Mouse (Mus musculus): ENCODE measurements around the gene Polr3h. TPM values are rescaled to one million over a fixed set of nuclear protein-coding genes. Genes with fewer than 3 reads are reported as not detected.

Gene Polr3h
- total and polyA plus RNA-seq, 2 experiments from 2014 or later: 49.5 to 77.0 TPM

GRCm38 (mm10) chr15:81869985-81870384 lies 56.1 kb downstream of the Polr3h start:
- H3K36me3 ChIP-seq (ENCODE audit: insufficient read depth, low read length): peaks cover 48% of the 10 kb centered on the region
- DNase-seq (ENCODE audit: low spot score) (no peak), ATAC-seq (ENCODE audit: low FRiP score) (no peak)
- no peak overlapping the region for H3K27ac ChIP-seq (ENCODE audit: low read depth, low read length)
- no peaks in the 10 kb centered on the region for H3K9me3 ChIP-seq (ENCODE audit: low read length)
- no peaks in the 10 kb centered on the region for H3K27me3 ChIP-seq (ENCODE audit: insufficient read depth, low read length)
- 97% methylated on average over 5 of the region's 5 CpGs for WGBS
- no peak overlapping the region for H3K4me3 ChIP-seq (ENCODE audit: low read depth, low read length)
- no peaks in the 10 kb centered on the region for H3K4me1 ChIP-seq (ENCODE audit: insufficient read depth, low read length)
- H3K9ac ChIP-seq (replicated peaks; ENCODE audit: low read length, poor library complexity, severe bottlenecking): no peak overlapping the region
- no peak for TF ChIP-seq CTCF (IDR thresholded peaks at IDR 0.05)
- H3K4me2 ChIP-seq (ENCODE audit: low read depth, low read length, poor library complexity, severe bottlenecking): no peak overlapping the region

- Histone ChIP-seq H3K9ac (replicated peaks; ENCODE audit: low read length, poor library complexity, severe bottlenecking) (no peak overlapping the region), H3K4me1 (ENCODE audit: insufficient read depth, low read length) (peaks cover 4% of the 10 kb centered on the region; the same call in 1 of the 2 replicates), H3K9me3 (ENCODE audit: low read length) (no peaks in the 10 kb centered on the region), H3K4me2 (ENCODE audit: low read depth, low read length, poor library complexity, severe bottlenecking) (no peak overlapping the region), H3K27ac (ENCODE audit: low read depth, low read length) (no peak overlapping the region), H3K36me3 (ENCODE audit: insufficient read depth, low read length) (peaks cover 37% of the 10 kb centered on the region), H3K27me3 (ENCODE audit: insufficient read depth, low read length) (no peaks in the 10 kb centered on the region), H3K4me3 (ENCODE audit: low read depth, low read length) (no peak overlapping the region)
- DNase-seq (ENCODE audit: low spot score) (no peak), ATAC-seq (ENCODE audit: low FRiP score) (no peak)
- 95% methylated on average over 7 of the region's 7 CpGs for WGBS
- TF ChIP-seq CTCF (IDR thresholded peaks at IDR 0.05): no peak
Observed at GRCm38 (mm10) chr15:81864238-81864637, 61.8 kb downstream of the Polr3h start.

GRCm38 (mm10) chr15:81860471-81861135 lies 65.4 kb downstream of the Polr3h start:
- peak; percentile 44 for DNase-seq (ENCODE audit: low spot score)
- Histone ChIP-seq H3K27me3 (ENCODE audit: insufficient read depth, low read length) (no peaks in the 10 kb centered on the region), H3K27ac (ENCODE audit: low read depth, low read length) (peak overlapping the region; percentile 91), H3K4me3 (ENCODE audit: low read depth, low read length) (peak overlapping the region; percentile 51; the same call in 1 of the 2 replicates), H3K9ac (replicated peaks; ENCODE audit: low read length, poor library complexity, severe bottlenecking) (0 out of 2 replicates have a peak overlapping the region, but pooled peaks have one; percentile 24), H3K4me1 (ENCODE audit: insufficient read depth, low read length) (peaks cover 4% of the 10 kb centered on the region; the same call in 1 of the 2 replicates), H3K4me2 (ENCODE audit: low read depth, low read length, poor library complexity, severe bottlenecking) (peak overlapping the region; percentile 29), H3K9me3 (ENCODE audit: low read length) (no peaks in the 10 kb centered on the region), H3K36me3 (ENCODE audit: insufficient read depth, low read length) (peaks cover 6% of the 10 kb centered on the region)
- no peak for ATAC-seq (ENCODE audit: low FRiP score)
- 41% methylated on average over 8 of the region's 8 CpGs for WGBS
- no peak for TF ChIP-seq CTCF (IDR thresholded peaks at IDR 0.05)

GRCm38 (mm10) chr15:81859330-81860255 lies 66.4 kb downstream of the Polr3h start:
- Histone ChIP-seq H3K4me1 (ENCODE audit: insufficient read depth, low read length) (peaks cover 4% of the 10 kb centered on the region; the same call in 1 of the 2 replicates), H3K4me2 (ENCODE audit: low read depth, low read length, poor library complexity, severe bottlenecking) (peak overlapping the region; percentile 92), H3K9me3 (ENCODE audit: low read length) (no peaks in the 10 kb centered on the region), H3K27ac (ENCODE audit: low read depth, low read length) (peak overlapping the region; percentile 91), H3K27me3 (ENCODE audit: insufficient read depth, low read length) (no peaks in the 10 kb centered on the region), H3K36me3 (ENCODE audit: insufficient read depth, low read length) (no peaks in the 10 kb centered on the region), H3K4me3 (ENCODE audit: low read depth, low read length) (peak overlapping the region; percentile 51), H3K9ac (replicated peaks; ENCODE audit: low read length, poor library complexity, severe bottlenecking) (peak overlapping the region; percentile 61)
- TF ChIP-seq CTCF (IDR thresholded peaks at IDR 0.05): no peak
- WGBS: under 1% methylated on average over 39 of the region's 39 CpGs
- peak; percentile 98 for DNase-seq (ENCODE audit: low spot score)
- peak; percentile 85 for ATAC-seq (ENCODE audit: low FRiP score)

- DNase-seq (ENCODE audit: low spot score): peak; percentile 68
- Histone ChIP-seq H3K4me1 (ENCODE audit: insufficient read depth, low read length) (peaks cover 4% of the 10 kb centered on the region; the same call in 1 of the 2 replicates), H3K9me3 (ENCODE audit: low read length) (no peaks in the 10 kb centered on the region), H3K4me3 (ENCODE audit: low read depth, low read length) (peak within 1 kb of the TSS; percentile 51), H3K9ac (replicated peaks; ENCODE audit: low read length, poor library complexity, severe bottlenecking) (peak within 1 kb of the TSS; percentile 61), H3K4me2 (ENCODE audit: low read depth, low read length, poor library complexity, severe bottlenecking) (peak within 1 kb of the TSS; percentile 92), H3K27ac (ENCODE audit: low read depth, low read length) (peak within 1 kb of the TSS; percentile 91), H3K36me3 (ENCODE audit: insufficient read depth, low read length) (no peaks in the 10 kb centered on the region), H3K27me3 (ENCODE audit: insufficient read depth, low read length) (no peaks in the 10 kb centered on the region)
- WGBS: under 1% methylated on average over 44 of the region's 44 CpGs
- ATAC-seq (ENCODE audit: low FRiP score): peak; percentile 2; the same call in 1 of the 2 replicates
- peak; percentile 53 for TF ChIP-seq CTCF (IDR thresholded peaks at IDR 0.05)
Observed at GRCm38 (mm10) chr15:81858517-81859329, 67.3 kb downstream of the Polr3h start, which contains the start of gene Tob2. Gene Tob2, minus strand, starts transcription at chr15:81858796.
